Mouse (Mus musculus) cortical plate, adult 2 months (tissue): ENCODE data around the gene Sun5.

Source experiments
- CTCF ChIP-seq: fragments of 200-500 bp; IDR thresholded peaks from 2 replicates; pipeline ENCODE4 v1.5.1; 2011; ENCODE audit warnings: mild to moderate bottlenecking, control low read depth, low read length; ENCODE audit not compliant: insufficient read depth; ENCODE audit errors: extremely low read depth
- POLR2A ChIP-seq: fragments of 200-500 bp; IDR thresholded peaks from 2 replicates; pipeline ENCODE4 v1.6.1; 2011; ENCODE audit warnings: mild to moderate bottlenecking, low read length, control low read depth; ENCODE audit not compliant: insufficient read depth; ENCODE audit errors: extremely low read depth

GRCm38 (mm10) chr2:153899111-153899510 is 28.2 kb upstream of the Sun5 start:
- TF ChIP-seq CTCF (no peak), POLR2A (no peak)
